Mouse (Mus musculus) small intestine, adult 2 months (tissue): ENCODE measurements around the gene Rpl37a.

Experiments used
- CTCF ChIP-seq: fragments of 200-500 bp; IDR thresholded peaks from 2 replicates; pipeline ENCODE4 v1.5.1; 2012; ENCODE audit warnings: low read depth, mild to moderate bottlenecking, control low read depth, inconsistent platforms, low read length, moderate library complexity, mixed read lengths; ENCODE audit not compliant: insufficient replicate concordance, insufficient read length; ENCODE audit errors: extremely low read depth
- POLR2A ChIP-seq: fragments of 200-500 bp; IDR thresholded peaks from 2 replicates; pipeline ENCODE4 v1.6.1; 2012; ENCODE audit warnings: low read depth, mild to moderate bottlenecking, control low read depth, inconsistent platforms, low read length, moderate library complexity

GRCm38 (mm10) chr1:72711684-72712083 lies 594 bp downstream of the Rpl37a start:
- no peak for TF ChIP-seq CTCF
- TF ChIP-seq POLR2A = no peak
